Mouse (Mus musculus) liver, postnatal 0 days (tissue): ENCODE results near the gene Arpc1a.

ENCODE experiments used
- CTCF ChIP-seq: sonication (generic); IDR thresholded peaks from 2 replicates; pipeline ENCODE4 v1.5.1; 2016; ENCODE audit warnings: antibody characterized with exemption, low read depth
- EP300 ChIP-seq: IDR thresholded peaks from 2 replicates; pipeline ENCODE4 v1.6.1; 2016; ENCODE audit warnings: antibody characterized with exemption, low read depth, mild to moderate bottlenecking

- TF ChIP-seq CTCF (no peak), EP300 (no peak)
Measured at GRCm38 (mm10) chr5:145130995-145131394, 47.4 kb downstream of the Arpc1a start.
